Mouse (Mus musculus) urinary bladder, postnatal 10 days (tissue): Measurements from ENCODE around the gene Trib3.

ENCODE experiments used
- DNase-seq: peaks from one replicate; pipeline ENCODE4 v3.0.0; 2022; ENCODE audit warnings: low spot score

Gene Trib3

GRCm38 (mm10) chr2:152346776-152347465, 3.1 kb upstream of the Trib3 start:
- no peak for DNase-seq

- DNase-seq: no peak
Observed at GRCm38 (mm10) chr2:152345393-152345792, 1.6 kb upstream of the Trib3 start.

- no peak for DNase-seq
Observed at GRCm38 (mm10) chr2:152344909-152345308, 1.1 kb upstream of the Trib3 start.

- DNase-seq: no peak
Observed at GRCm38 (mm10) chr2:152344361-152344760, 529 bp upstream of the Trib3 start.

- no peak for DNase-seq
Observed at GRCm38 (mm10) chr2:152339631-152340179, 4.1 kb downstream of the Trib3 start.

GRCm38 (mm10) chr2:152338319-152338718, 5.5 kb downstream of the Trib3 start:
- no peak for DNase-seq

- DNase-seq: no peak
Observed at GRCm38 (mm10) chr2:152337591-152338212, 6.1 kb downstream of the Trib3 start.

GRCm38 (mm10) chr2:152336856-152337255, 7.0 kb downstream of the Trib3 start:
- DNase-seq: no peak

- DNase-seq: no peak
Observed at GRCm38 (mm10) chr2:152335289-152335820, 8.5 kb downstream of the Trib3 start.

- no peak for DNase-seq
Observed at GRCm38 (mm10) chr2:152333345-152334006, 10.4 kb downstream of the Trib3 start.

GRCm38 (mm10) chr2:152332101-152332825, 11.6 kb downstream of the Trib3 start, which contains the start of gene Rbck1:
Rbck1 (minus strand) TSS chr2:152332653.
- DNase-seq: no peak

- DNase-seq: no peak
Observed at GRCm38 (mm10) chr2:152330858-152331423, 12.9 kb downstream of the Trib3 start.

GRCm38 (mm10) chr2:152327980-152328379, 15.9 kb downstream of the Trib3 start:
- no peak for DNase-seq

- no peak for DNase-seq
Observed at GRCm38 (mm10) chr2:152326654-152327053, 17.2 kb downstream of the Trib3 start.

- DNase-seq: no peak
Observed at GRCm38 (mm10) chr2:152326157-152326556, 17.7 kb downstream of the Trib3 start.

- DNase-seq: no peak
Observed at GRCm38 (mm10) chr2:152324842-152325241, 19.0 kb downstream of the Trib3 start.

- no peak for DNase-seq
Observed at GRCm38 (mm10) chr2:152323971-152324370, 19.9 kb downstream of the Trib3 start.

GRCm38 (mm10) chr2:152322198-152322597, 21.6 kb downstream of the Trib3 start:
- DNase-seq: no peak

GRCm38 (mm10) chr2:152321558-152321957, 22.3 kb downstream of the Trib3 start:
- DNase-seq: no peak

GRCm38 (mm10) chr2:152317054-152317453, 26.8 kb downstream of the Trib3 start:
- no peak for DNase-seq

GRCm38 (mm10) chr2:152313926-152314325, 29.9 kb downstream of the Trib3 start:
- DNase-seq: no peak

GRCm38 (mm10) chr2:152312996-152313395, 30.8 kb downstream of the Trib3 start:
- DNase-seq: no peak
